Mouse (Mus musculus) T-helper 2 cell (primary cell): ENCODE results near the gene Sar1b.
"Not testable (repeated sequence)": the region's sequence is repeated elsewhere in the genome, so short reads cannot be mapped to it uniquely, and the experiment has no call there.

Experiments used
- in situ Hi-C: fragments of 300-600 bp; cut with MboI, MseI; formaldehyde crosslinking; loops from one replicate; pipeline ENCODE4 v1.15.1; 2025; ENCODE audit warnings: high pct_unique_total_duplicates

Sar1b gene

GRCm38 (mm10) chr11:51763213-51763907 lies at the start of gene Sar1b, which contains the start of gene Sec24a:
Gene Sar1b (plus strand): TSS chr11:51763687.
Gene Sec24a (minus strand): TSS chr11:51763634.
- in situ Hi-C loops = no loop called here

GRCm38 (mm10) chr11:51721066-51721465 lies 42.4 kb upstream of the Sar1b start:
- in situ Hi-C loops = loop anchor here (10.0 kb wide), 1 partner anchor 264 kb away; no protein-coding TSS in a partner anchor

GRCm38 (mm10) chr11:51732883-51733282 lies 30.6 kb upstream of the Sar1b start:
- in situ Hi-C loops = no loop called here

- in situ Hi-C loops = not testable (repeated sequence)
Observed at GRCm38 (mm10) chr11:51734218-51734617, 29.3 kb upstream of the Sar1b start.

- in situ Hi-C loops = no loop called here
Observed at GRCm38 (mm10) chr11:51738651-51739403, 24.7 kb upstream of the Sar1b start.

GRCm38 (mm10) chr11:51740701-51741100 lies 22.8 kb upstream of the Sar1b start:
- in situ Hi-C loops = no loop called here

- in situ Hi-C loops = loop anchor here (5.0 kb wide), 1 partner anchor 41 kb away; no protein-coding TSS in a partner anchor
Observed at GRCm38 (mm10) chr11:51746096-51746495, 17.4 kb upstream of the Sar1b start.

GRCm38 (mm10) chr11:51751623-51752225 lies 11.8 kb upstream of the Sar1b start:
- in situ Hi-C loops = not testable (repeated sequence)

- in situ Hi-C loops = loop anchor here (5.0 kb wide), 1 partner anchor 52 kb away; no protein-coding TSS in a partner anchor
Observed at GRCm38 (mm10) chr11:51755621-51756311, 7.7 kb upstream of the Sar1b start.

GRCm38 (mm10) chr11:51756352-51756771 lies 7.1 kb upstream of the Sar1b start:
- in situ Hi-C loops = loop anchor here (5.0 kb wide), 1 partner anchor 51 kb away; no protein-coding TSS in a partner anchor

GRCm38 (mm10) chr11:51757023-51757422 lies 6.5 kb upstream of the Sar1b start:
- in situ Hi-C loops = loop anchor here (5.0 kb wide), 1 partner anchor 50 kb away; no protein-coding TSS in a partner anchor

- in situ Hi-C loops = loop anchor here (5.0 kb wide), 1 partner anchor 50 kb away; no protein-coding TSS in a partner anchor
Observed at GRCm38 (mm10) chr11:51757625-51758024, 5.9 kb upstream of the Sar1b start.

GRCm38 (mm10) chr11:51758207-51758606 lies 5.3 kb upstream of the Sar1b start:
- in situ Hi-C loops = loop anchor here (5.0 kb wide), 1 partner anchor 49 kb away; no protein-coding TSS in a partner anchor

GRCm38 (mm10) chr11:51759251-51759650 lies 4.2 kb upstream of the Sar1b start:
- in situ Hi-C loops = loop anchor here (5.0 kb wide), 1 partner anchor 48 kb away; no protein-coding TSS in a partner anchor

GRCm38 (mm10) chr11:51759941-51760657 lies 3.4 kb upstream of the Sar1b start:
- in situ Hi-C loops = loop anchor here (5.0 kb wide), 1 partner anchor 47 kb away; no protein-coding TSS in a partner anchor

- in situ Hi-C loops = no loop called here
Observed at GRCm38 (mm10) chr11:51761241-51761640, 2.2 kb upstream of the Sar1b start.

- in situ Hi-C loops = no loop called here
Observed at GRCm38 (mm10) chr11:51763955-51764354, 468 bp downstream of the Sar1b start.

GRCm38 (mm10) chr11:51764816-51765215 lies 1.3 kb downstream of the Sar1b start:
- in situ Hi-C loops = no loop called here

- in situ Hi-C loops = no loop called here
Observed at GRCm38 (mm10) chr11:51767579-51768220, 4.2 kb downstream of the Sar1b start.

- in situ Hi-C loops = no loop called here
Observed at GRCm38 (mm10) chr11:51768296-51768695, 4.8 kb downstream of the Sar1b start.
